Mouse (Mus musculus): ENCODE data around the gene Ppp2r5b.

DNA sequence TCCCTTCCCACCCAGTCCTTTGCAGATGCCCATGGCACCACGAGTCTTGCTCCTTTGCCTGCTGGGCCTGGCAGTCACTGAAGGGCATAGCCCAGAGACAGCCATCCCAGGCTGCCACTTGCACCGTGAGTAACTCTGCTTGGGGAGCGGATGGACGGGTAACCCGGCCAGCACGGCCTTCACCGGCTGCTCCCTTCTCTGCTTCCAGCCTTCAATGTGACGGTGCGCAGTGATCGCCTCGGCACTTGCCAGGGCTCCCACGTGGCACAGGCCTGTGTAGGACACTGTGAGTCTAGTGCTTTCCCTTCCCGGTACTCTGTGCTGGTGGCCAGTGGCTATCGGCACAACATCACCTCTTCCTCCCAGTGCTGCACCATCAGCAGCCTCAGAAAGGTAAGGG is 8.9 kb downstream of the Ppp2r5b start:
- TF ChIP-seq TAL1 (IDR thresholded peaks at IDR 0.05; ENCODE audit: low read length): no peak
- no peak for TF ChIP-seq GATA1 (IDR thresholded peaks at IDR 0.05; ENCODE audit: low read length)

Measured in erythroblast, embryonic 14.5 days (primary cell).